Mouse (Mus musculus) heart, postnatal 0 days (tissue): ENCODE measurements around the gene Pitpnm3.

Experiments
- CTCF ChIP-seq: IDR thresholded peaks from 2 replicates; pipeline ENCODE4 v1.5.1; 2016; ENCODE audit warnings: antibody characterized with exemption, control low read depth, low read depth
- EP300 ChIP-seq: IDR thresholded peaks from 2 replicates; pipeline ENCODE4 v1.6.1; 2016; ENCODE audit warnings: antibody characterized with exemption, low read depth

GRCm38 (mm10) chr11:72049171-72049759 lies 86.3 kb downstream of the Pitpnm3 start:
- TF ChIP-seq CTCF (no peak), EP300 (no peak)
